Mouse (Mus musculus): ENCODE measurements at regions not wholly inside any gene's neighbourhood (a gene's known extent, or its start where the extent isn't known, plus 50 kb on each side); places are given as distances from the start of the nearest gene placed in this dataset.
"Not testable (repeated sequence)": the region's sequence is repeated elsewhere in the genome, so short reads cannot be mapped to it uniquely, and the experiment has no call there.

DNA sequence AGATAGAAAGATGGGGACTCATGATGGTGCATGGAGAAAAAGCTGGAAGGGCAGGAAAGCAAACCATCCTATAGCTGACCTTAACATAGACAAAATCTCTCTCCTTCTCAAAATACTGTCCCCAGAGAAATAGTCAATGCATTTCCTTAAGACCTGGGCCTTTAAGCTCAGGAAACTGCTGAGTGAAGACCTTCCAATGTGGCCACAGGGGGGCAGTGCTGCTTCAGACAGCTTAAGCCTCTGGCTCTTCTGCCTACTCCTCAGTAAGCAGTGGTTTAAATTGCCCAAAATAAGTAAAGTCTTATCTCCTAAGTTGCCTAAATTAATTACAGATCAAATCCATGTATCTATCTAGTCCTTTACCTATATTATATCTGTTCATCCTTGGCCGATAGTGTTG, 616.2 kb downstream of the Dad1 start:
- peak; percentile 48; the same call in 1 of the 2 replicates for ATAC-seq (replicated peaks; ENCODE audit: poor library complexity, severe bottlenecking)

DNA sequence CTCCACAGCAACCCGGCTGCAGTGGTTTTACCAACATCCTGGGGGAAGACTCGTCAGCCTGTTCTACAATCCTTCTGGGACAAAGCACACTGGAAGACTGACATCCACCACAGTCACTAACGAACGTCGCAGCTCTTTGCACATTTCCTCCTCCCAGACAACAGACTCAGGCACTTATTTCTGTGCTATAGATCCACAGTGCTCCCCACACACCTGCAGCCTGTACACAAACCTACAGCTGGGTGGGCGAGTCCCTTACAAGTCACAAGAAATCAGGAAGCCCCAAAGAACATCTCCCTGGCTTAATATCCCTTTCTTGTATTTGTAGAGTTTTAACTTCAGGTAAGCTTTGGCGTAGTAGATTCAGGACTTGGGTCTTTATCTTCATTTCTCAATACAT, 618.7 kb downstream of the Dad1 start:
- not testable (repeated sequence) for ATAC-seq (replicated peaks; ENCODE audit: poor library complexity, severe bottlenecking)

DNA sequence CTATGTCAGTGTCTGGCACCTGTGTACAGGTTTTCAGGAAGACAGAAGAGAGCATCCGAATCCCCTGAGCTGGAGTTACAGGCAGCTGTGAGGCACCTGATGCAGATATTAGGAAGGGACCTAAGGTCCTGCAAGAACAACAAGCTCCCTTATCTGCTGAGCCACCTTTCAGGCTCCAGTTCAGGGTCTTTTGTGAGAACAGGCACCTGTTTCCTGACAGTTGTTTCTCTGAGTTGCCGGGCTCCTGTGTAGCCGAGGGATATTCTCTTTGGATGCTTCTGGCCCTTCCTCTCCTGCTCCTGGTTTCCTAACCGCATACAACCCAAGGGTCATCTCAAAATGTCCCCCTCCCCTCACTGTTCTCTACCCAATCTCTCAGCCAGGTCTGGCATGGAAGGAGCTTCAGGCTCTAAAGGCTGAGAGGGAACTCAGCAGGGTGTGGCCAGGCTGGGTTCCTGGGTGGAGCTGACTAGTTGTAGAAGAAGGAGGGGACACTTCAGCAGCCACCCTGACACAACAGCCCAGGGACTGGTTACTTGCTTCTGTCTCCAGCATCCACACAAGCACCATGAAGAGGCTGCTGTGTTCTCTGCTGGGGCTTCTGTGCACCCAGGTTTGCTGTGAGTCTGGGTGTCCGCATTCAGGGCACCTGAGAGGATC, 619.5 kb downstream of the Dad1 start:
- not testable (repeated sequence) for ATAC-seq (replicated peaks; ENCODE audit: poor library complexity, severe bottlenecking)

DNA sequence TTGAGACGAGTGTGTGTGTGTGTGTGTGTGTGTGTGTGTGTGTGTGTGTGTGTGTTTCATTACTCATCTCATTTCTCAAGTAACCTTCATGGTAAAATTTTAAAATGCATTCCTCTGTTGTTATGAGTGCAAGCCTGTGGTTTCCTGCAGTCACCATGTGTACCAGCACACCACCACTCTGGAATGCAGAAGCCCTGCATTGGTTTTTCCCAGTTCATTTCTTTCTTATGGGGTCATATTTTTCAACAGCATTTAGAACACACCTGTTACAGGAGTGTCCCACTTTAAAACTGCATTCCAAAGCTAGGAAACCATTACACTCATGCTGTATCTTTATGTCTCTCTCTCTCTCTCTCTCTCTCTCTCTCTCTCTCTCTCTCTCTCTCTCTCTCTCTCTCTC, 620.2 kb downstream of the Dad1 start:
- not testable (repeated sequence) for ATAC-seq (replicated peaks; ENCODE audit: poor library complexity, severe bottlenecking)

DNA sequence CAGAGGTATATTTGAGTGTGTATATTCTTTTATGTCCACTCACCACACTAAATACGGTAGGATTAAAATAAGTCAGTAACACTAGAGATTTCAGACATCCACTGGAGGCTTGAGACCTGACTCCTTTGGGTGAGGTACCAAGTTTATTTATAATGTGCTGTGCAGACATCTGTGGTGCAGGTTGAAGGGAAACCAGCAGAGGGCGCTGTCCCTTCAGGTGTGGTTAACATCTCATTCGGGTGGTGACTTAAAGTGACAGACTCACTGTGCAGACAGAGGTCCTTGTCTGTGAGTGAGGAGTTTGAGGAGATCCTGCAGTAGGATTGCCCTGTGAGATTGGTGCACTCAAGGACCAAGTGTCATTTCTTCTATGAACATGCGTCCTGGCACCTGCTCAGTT, 632.5 kb downstream of the Dad1 start:
- not testable (repeated sequence) for ATAC-seq (replicated peaks; ENCODE audit: poor library complexity, severe bottlenecking)

DNA sequence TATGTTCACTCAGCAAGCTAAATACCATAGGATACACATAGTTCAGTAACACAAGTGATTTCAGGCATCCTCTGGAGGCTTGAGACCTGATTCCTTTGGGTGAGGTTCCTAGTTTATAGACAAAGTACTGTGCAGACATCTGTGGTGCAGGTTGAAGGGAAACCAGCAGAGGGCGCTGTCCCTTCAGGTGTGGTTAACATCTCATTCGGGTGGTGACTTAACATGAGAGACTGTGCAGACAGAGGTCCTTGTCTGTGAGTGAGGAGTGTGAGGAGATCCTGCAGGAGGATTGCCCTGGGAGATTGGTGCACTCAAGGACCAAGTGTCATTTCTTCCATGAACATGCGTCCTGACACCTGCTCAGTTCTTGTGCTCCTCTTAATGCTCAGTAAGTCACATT, 637.8 kb downstream of the Dad1 start:
- ATAC-seq (replicated peaks; ENCODE audit: poor library complexity, severe bottlenecking) = not testable (repeated sequence)

DNA sequence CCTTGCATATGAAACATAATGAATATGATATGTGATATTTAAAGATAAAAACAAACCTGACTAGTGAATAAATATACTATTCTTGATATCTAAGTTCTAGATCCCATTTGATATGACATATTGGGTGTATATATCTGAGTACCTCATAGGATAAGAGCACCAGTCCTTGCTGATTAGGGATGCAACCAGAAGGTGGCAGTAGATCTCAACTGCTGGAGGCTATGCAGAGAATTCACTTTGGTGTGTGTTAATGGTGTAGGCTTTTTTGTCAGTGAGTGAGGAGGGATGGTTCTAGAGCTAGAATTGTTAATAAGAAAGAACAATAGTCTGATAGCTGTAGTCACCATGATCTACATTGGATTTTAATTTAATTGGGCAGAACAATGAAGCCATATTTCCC, 639.6 kb downstream of the Dad1 start:
- ATAC-seq (replicated peaks; ENCODE audit: poor library complexity, severe bottlenecking) = no peak; the same call in 1 of the 2 replicates

DNA sequence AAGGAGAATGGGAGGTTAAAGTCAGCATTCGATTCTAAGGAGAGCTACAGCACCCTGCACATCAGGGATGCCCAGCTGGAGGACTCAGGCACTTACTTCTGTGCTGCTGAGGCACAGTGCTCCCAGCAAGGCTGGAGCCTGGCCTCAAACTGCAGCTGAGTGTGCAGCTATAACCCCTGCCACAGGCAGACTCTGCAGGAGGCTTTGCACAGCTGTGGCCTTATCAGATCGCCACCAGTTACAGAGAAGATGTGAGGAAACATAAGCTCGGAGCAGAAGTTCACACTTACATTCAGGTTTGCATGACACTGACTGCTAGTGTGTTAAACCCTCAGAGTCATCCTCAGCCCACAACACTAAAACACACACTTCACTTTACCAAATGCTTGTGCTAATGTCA, 654.6 kb downstream of the Dad1 start:
- not testable (repeated sequence) for ATAC-seq (replicated peaks; ENCODE audit: poor library complexity, severe bottlenecking)

DNA sequence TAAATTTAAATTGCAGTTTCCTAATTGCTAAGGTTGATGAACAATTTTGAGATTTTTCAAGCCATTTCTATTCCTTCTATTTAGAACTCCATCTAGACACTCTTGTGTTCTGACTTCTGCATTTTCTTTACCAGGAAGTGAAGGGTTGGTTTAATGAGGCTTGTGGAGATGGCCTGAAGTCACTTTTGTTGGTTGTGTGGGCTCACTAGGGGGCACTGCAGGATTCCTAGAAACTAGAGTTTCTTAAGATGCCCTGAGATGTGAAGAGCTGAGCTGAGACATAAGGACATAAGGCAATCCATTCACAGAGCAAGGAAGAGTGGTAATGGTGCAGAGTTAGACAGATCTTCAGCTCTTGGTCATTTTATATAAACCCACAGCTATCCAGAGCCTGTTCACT, 656.6 kb downstream of the Dad1 start:
- ATAC-seq (replicated peaks; ENCODE audit: poor library complexity, severe bottlenecking) = peak; percentile 76

DNA sequence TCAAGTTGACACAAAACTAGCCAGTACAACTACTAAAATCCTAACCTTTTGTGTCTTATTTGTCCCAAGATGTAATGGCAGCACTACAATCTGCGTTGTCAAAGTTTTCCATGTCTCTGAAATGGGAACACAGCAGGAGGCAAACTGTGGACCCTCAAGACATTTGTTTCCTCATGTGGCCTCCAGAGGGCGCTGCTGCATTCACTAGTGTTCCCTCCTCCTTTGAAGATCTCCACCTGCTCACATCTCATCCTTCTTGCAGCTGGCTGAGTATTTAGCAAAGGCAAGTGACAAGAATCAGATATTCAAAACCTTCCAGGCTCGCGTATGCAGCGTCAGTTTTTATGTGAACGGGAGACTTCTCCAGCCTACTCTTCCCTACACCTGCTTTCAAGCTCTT, 663.3 kb downstream of the Dad1 start:
- not testable (repeated sequence) for ATAC-seq (replicated peaks; ENCODE audit: poor library complexity, severe bottlenecking)

DNA sequence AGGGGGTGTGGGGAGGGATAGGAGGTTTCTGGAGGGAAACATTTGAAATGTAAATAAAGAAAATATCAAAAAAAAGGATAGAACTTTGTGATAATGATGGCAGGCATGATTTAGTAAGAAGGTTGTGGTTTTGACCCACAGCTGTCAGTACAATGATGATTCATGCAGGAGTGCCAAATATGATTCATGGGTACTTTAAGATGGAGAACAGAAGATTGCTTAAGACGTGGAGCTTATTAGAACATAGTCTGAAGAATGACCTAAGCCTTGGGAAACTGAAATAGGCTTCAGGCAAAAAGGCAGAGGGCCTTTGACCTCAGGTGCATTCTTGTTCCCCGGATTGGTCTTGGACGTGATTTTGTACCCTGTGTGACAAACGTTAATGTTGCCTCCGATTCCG, 671.4 kb downstream of the Dad1 start:
- peak; percentile 62 for ATAC-seq (replicated peaks; ENCODE audit: poor library complexity, severe bottlenecking)

DNA sequence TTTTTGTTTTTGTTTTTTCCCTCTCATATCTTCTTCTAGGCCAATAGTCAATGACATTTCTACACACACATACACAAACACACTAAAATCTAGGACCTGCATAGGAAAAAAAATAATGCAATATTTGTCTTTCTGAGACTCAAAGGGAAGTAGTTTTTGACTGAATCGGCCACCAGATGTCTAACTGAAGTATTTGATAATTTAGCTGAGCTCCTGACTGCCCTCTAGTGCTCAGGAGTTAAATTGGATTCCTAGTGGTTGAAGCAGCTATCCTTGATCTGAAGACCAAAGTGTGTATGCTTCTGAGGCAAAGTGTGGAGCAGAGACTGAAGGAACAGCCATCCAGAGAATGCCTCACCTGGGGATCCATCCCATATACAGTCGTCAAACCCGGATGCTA, 672.2 kb downstream of the Dad1 start:
- ATAC-seq (replicated peaks; ENCODE audit: poor library complexity, severe bottlenecking) = peak; percentile 50; the same call in 1 of the 2 replicates

DNA sequence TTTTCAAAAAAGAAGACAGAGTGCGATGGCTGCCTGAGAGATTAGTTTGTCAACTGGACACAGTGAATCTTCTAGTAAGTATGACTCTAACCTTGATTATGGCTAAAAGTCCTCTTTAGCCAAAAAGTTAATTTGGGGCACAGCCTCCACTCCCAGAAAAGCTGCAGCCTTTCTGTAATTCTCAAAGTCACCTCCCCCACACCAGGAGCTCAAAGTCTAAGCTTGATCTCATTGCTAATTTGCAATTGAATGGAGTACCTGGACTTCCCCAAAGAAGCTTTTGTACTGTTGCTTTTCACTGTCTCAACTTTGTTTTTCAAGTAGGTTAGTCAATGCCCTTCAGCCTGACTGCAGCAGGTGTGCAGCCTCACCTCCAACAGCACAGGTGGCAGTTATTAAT, 677.0 kb downstream of the Dad1 start:
- ATAC-seq (replicated peaks; ENCODE audit: poor library complexity, severe bottlenecking) = not testable (repeated sequence)

DNA sequence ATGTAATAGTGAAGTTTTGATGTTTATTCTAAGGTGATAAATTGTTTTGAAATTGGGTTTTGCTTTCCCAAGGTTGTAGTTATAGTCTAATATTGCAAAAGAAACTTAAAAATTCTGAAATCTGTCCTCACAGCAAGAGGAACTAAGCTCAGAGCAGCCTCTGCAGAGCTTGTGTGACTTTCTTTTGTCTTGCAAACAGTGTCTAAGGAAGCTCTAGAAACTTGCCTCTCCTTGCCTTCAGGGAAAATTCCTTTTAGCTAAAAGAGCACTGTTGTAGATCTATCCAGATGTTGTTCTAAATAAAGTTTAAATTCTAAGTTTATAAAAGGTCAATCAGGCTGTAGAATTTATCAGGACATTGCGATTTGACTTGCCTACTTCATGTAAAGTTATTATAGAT, 681.2 kb downstream of the Dad1 start:
- not testable (repeated sequence) for ATAC-seq (replicated peaks; ENCODE audit: poor library complexity, severe bottlenecking)

DNA sequence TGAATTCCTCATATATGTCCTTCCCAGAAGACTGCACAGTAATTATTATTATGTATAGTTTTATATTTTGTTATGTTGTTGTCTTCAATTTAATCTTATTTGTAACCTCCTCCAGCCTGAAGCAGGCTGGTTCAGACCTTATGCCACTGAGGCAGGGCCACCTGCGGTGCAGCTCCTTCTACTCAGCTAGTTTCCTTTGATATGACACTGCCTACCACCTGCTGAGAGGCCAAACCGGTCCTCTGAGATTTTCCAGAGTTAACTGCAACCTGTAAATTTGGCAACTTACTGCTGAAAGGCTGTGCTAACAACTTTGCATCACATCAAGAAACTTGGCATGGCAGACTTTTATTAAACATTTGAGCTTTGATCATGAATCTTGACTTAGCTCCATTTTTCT, 691.3 kb downstream of the Dad1 start:
- no peak for ATAC-seq (replicated peaks; ENCODE audit: poor library complexity, severe bottlenecking)

DNA sequence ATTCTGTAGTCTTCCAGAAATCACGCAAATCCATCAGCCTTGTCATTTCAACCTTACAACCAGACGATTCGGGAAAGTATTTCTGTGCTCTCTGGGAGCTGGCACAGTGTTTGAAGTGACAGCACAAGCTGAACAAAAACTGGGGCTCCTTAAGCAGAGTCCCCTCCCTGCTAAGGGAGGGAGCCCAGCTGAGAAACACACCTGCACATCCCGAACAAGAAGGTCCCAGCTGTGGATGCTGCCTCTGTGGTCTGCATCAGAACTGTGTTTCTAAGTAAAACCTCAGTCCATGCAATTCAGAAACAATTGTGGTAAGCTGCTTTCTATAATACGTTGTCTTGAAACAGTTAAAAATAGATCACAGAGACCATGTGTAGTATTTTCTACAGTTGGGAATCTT, 693.8 kb downstream of the Dad1 start:
- ATAC-seq (replicated peaks; ENCODE audit: poor library complexity, severe bottlenecking) = not testable (repeated sequence)

DNA sequence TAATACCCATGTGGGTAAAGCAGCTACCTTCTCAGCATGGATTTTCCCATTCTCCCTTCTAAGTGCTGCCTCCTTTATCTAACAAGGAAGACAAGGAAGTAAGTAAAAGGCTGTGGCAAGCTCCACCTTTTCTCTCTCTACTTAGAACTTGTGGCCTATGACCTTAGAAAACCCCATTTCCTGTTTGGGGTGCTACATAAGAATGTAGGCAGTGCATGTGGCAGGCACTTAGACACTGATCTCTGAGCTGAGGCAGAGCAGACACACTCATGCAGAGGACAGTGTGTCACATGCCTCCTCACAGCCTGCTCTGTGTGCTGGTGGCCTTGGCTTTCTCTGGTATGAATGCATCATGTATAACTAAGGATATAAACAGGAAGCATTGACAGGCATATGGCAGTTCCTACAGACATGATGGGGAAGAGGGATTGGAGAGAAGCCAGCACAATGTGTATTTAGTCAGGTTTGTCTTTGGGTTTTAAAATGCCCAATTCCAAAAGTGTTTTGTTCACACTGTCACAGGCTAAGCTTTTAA, 694.5 kb downstream of the Dad1 start:
- not testable (repeated sequence) for ATAC-seq (replicated peaks; ENCODE audit: poor library complexity, severe bottlenecking)

DNA sequence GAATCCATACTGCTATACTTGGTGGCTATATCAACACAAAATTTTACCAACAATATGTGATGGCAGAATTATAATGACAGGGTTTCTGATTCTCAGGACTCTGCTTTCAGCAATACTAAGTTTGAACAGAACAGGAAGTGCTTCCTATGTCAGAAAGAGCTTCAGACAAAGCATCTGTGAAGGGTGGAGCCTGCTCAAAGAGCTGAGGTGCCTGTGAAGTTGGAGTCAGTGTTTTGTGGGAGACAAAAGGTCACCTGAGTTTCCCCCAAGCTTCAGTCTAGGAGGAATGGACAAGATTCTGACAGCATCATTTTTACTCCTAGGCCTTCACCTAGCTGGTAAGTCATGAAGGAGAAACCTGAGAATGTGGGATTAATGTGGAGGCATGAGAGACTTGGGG, 700.1 kb downstream of the Dad1 start:
- no peak for ATAC-seq (replicated peaks; ENCODE audit: poor library complexity, severe bottlenecking)

DNA sequence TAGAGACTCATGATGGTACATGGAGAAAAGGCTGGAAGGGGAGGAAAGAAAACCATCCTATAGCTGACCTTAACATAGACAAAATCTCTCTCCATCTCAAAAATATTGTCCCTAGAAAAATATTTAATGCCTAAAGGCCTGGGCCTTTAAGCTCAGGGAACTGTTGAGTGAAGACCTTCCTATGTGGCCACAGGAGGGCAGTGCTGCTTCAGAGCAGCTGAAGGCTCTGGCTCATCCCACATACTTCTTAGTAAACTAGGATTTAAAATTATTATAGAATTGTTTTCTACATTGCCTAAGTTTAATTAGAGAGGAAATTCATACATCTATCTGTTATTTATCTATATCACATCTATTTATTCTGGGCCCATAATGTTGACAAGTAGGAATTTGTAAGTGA, 706.5 kb downstream of the Dad1 start:
- ATAC-seq (replicated peaks; ENCODE audit: poor library complexity, severe bottlenecking) = not testable (repeated sequence)

DNA sequence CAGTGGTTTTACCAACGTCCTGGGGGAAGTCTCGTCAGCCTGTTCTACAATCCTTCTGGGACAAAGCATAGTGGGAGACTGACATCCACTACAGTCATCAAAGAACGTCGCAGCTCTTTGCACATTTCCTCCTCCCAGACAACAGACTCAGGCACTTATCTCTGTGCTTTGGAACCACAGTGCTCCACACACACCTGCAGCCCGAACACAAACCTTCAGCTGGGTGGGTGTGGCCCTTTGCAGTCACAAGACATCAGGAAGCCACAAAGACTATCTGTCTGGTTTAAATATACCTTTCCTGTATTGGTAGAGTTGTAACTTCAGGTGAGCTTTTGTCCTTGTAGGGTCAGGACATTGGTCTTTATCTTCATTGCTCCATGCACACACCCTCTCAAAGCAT, 708.6 kb downstream of the Dad1 start:
- ATAC-seq (replicated peaks; ENCODE audit: poor library complexity, severe bottlenecking) = no peak

DNA sequence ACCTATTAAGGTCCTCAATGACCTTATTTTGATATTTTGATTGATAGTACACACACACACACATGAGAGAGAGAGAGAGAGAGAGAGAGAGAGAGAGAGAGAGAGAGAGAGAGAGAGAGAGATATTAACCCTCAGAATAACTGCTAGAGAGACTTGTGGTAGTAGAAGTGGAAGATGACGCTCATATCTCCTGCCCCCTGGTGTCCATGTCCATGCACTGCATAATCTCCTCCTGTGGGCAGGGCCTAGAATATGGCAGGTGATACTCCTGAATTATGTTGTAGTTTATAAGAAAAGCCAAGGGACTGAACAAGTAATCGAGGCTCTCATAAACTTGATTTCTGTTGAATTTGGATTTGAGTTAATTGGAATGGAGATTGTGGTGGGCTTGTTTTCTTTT, 712.3 kb downstream of the Dad1 start:
- ATAC-seq (replicated peaks; ENCODE audit: poor library complexity, severe bottlenecking) = peak; percentile 88

DNA sequence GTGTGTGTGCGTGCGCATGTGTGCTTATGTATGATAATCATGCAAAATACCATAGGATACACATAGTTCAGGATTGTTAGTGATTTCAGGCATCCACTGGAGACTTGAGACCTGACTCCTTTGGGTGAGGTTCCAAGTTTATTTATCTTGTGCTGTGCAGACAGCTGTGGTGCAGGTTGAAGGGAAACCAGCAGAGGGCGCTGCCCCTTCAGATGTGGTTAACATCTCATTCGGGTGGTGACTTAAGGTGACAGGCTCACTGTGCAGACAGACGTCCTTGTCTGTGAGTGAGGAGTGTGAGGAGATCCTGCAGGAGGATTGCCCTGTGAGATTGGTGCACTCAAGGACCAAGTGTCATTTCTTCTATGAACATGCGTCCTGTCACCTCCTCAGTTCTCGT, 716.0 kb downstream of the Dad1 start:
- ATAC-seq (replicated peaks; ENCODE audit: poor library complexity, severe bottlenecking) = not testable (repeated sequence)

All from granulocyte monocyte progenitor cell, adult 5-6 weeks (primary cell).